Mouse (Mus musculus) neural tube, embryonic 15.5 days (tissue): ENCODE results near the gene Atn1. TPM values are rescaled to one million over a fixed set of nuclear protein-coding genes. Genes with fewer than 3 reads are reported as not detected.
A peak's percentile ranks its signal among the peaks of the same experiment; 100 is the strongest.

Experiments used
- ATAC-seq: fragments of 200-750 bp; cut with Nextera tagmentation; 2 replicates; pipeline ENCODE4 v1.8.0; 2017; ENCODE audit warnings: mild to moderate bottlenecking, moderate TSS enrichment, moderate library complexity; ENCODE audit not compliant: low FRiP score
- H3K27ac ChIP-seq: fragments of 300-500 bp; sonication (generic); replicated peaks from 2 replicates; pipeline ENCODE4 v1.5.1; 2015; ENCODE audit warnings: mild to moderate bottlenecking, inconsistent platforms
- H3K27me3 ChIP-seq: fragments of 300-500 bp; sonication (generic); replicated peaks from 2 replicates; pipeline ENCODE4 v1.6.1; 2015; ENCODE audit warnings: inconsistent platforms
- H3K36me3 ChIP-seq: fragments of 300-500 bp; sonication (generic); 2 replicates; pipeline ENCODE4 v1.6.1; 2015; ENCODE audit warnings: inconsistent platforms
- H3K4me1 ChIP-seq: fragments of 300-500 bp; sonication (generic); 2 replicates; pipeline ENCODE4 v1.6.1; 2015; ENCODE audit warnings: inconsistent platforms
- H3K4me2 ChIP-seq: fragments of 300-500 bp; sonication (generic); 2 replicates; pipeline ENCODE4 v1.6.1; 2015; ENCODE audit warnings: inconsistent platforms, mild to moderate bottlenecking, moderate library complexity
- H3K4me3 ChIP-seq: fragments of 300-500 bp; sonication (generic); replicated peaks from 2 replicates; pipeline ENCODE4 v1.5.1; 2015; ENCODE audit warnings: mild to moderate bottlenecking, inconsistent platforms
- H3K9ac ChIP-seq: fragments of 300-500 bp; sonication (generic); replicated peaks from 2 replicates; pipeline ENCODE4 v1.6.1; 2015; ENCODE audit warnings: mild to moderate bottlenecking, inconsistent platforms
- H3K9me3 ChIP-seq: fragments of 300-500 bp; sonication (generic); replicated peaks from 2 replicates; pipeline ENCODE4 v1.6.1; 2016; ENCODE audit warnings: inconsistent platforms
- WGBS: fragments of 180-500 bp; shearing (Covaris S2); methylation state at CpG from one replicate; pipeline ENCODE4 v1.1.7; 2015; ENCODE audit warnings: mixed read lengths; 5-methylcytosine and 5-hydroxymethylcytosine counted together
- polyA plus RNA-seq: library from polyadenylated mRNA; unstranded; fragments of >200 nt; fragmentation: Nextera tagmentation; extraction: Ambion mirVana; gene quantifications from 2 replicates; pipeline ENCODE4 v1.2.1, GENCODE M21; 2015

The Atn1 gene
- polyA plus RNA-seq, 1 experiment from 2014 or later, result 23.1 TPM

- Histone ChIP-seq H3K4me2 (no peak overlapping the region), H3K27ac (no peak overlapping the region), H3K9me3 (no peaks in the 10 kb centered on the region), H3K4me1 (peaks cover 1% of the 10 kb centered on the region; the same call in 1 of the 2 replicates), H3K9ac (no peak overlapping the region), H3K4me3 (no peak overlapping the region), H3K36me3 (no peaks in the 10 kb centered on the region), H3K27me3 (no peaks in the 10 kb centered on the region)
- no peak for ATAC-seq
- WGBS, result 82% methylated on average over 10 of the region's 10 CpGs
Observed at GRCm38 (mm10) chr6:124787722-124788121, 31.4 kb upstream of the Atn1 start.

DNA sequence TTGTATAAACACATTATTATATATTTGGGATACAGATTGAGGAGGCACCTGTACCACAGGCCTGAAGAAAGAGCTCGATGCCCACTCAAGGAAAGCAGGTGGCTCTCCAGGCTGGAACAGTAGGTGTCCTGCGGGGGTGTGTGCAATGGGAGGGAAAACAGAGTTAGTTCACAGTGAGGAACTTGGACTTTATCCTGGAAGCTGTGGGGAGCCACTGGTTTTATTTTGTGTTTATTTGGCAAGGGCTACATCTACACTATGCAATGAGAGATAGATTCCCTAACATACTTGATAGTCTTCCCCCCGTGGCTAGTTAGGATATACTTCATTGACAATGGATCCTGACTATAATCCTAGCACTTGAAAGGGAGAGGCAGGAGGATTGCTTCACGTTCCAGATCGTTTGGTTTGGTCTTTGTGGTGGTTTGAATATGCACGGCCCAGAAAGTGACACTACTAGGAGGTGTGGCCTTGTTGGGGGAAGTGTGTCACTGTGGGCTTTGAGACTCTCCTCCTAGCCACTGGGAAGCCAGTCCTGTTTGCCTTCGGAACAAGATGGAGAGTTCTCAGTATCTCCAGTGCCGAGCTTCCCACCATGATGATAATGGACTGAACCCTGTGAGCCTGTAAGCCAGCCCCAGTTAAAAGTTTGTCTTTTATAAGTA lies 30.6 kb upstream of the Atn1 start:
- peaks cover 6% of the 10 kb centered on the region; the same call in 1 of the 2 replicates for H3K4me1 ChIP-seq
- no peaks in the 10 kb centered on the region for H3K36me3 ChIP-seq
- no peak overlapping the region for H3K4me2 ChIP-seq
- H3K27ac ChIP-seq, result no peak overlapping the region
- no peaks in the 10 kb centered on the region for H3K27me3 ChIP-seq
- H3K4me3 ChIP-seq, result no peak overlapping the region
- 47% methylated on average over 8 of the region's 8 CpGs for WGBS
- H3K9me3 ChIP-seq, result no peaks in the 10 kb centered on the region
- H3K9ac ChIP-seq, result no peak overlapping the region
- no peak for ATAC-seq

DNA sequence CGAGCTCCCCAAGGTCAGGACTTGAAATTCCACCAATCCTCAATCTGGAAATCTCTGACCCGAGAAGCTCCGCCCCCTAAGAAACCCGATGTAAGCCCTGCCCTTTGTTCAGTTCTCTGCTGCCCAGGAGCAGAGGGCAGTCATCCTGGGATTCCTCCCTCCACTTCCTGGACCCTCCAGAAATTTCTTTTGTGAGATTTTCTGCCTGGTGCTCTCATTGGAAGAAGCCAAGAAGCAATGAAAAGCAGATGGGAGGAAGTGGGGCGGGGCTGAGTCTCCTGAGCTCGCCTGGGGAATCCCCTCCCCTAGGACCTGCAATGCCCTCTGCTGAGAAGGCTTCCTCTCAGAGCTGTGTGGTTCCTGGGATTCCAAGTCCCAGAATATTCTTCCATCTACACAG lies 26.1 kb upstream of the Atn1 start:
- Histone ChIP-seq H3K4me2 (peak overlapping the region; percentile 13; the same call in 1 of the 2 replicates), H3K9ac (no peak overlapping the region; the same call in 1 of the 2 replicates), H3K9me3 (no peaks in the 10 kb centered on the region), H3K36me3 (no peaks in the 10 kb centered on the region), H3K27ac (no peak overlapping the region), H3K27me3 (0 out of 2 replicates have a peak, but pooled peaks cover 4% of the 10 kb centered on the region), H3K4me3 (no peak overlapping the region), H3K4me1 (peaks cover 22% of the 10 kb centered on the region)
- ATAC-seq, result no peak
- 29% methylated on average over 6 of the region's 6 CpGs for WGBS

GRCm38 (mm10) chr6:124780917-124781316 lies 24.6 kb upstream of the Atn1 start:
- ATAC-seq, result no peak

GRCm38 (mm10) chr6:124779984-124780416 lies 23.7 kb upstream of the Atn1 start:
- H3K27ac ChIP-seq, result no peak overlapping the region; the same call in 1 of the 2 replicates

More at GRCm38 (mm10) chr6:124780917-124781316, 24.6 kb upstream of the Atn1 start:
- no peak overlapping the region for H3K27ac ChIP-seq
- H3K4me1 ChIP-seq, result peaks cover 22% of the 10 kb centered on the region
- no peaks in the 10 kb centered on the region for H3K36me3 ChIP-seq
- 0 out of 2 replicates have a peak, but pooled peaks cover 4% of the 10 kb centered on the region for H3K27me3 ChIP-seq
- H3K9me3 ChIP-seq, result no peaks in the 10 kb centered on the region
- H3K9ac ChIP-seq, result no peak overlapping the region
- no peak overlapping the region for H3K4me2 ChIP-seq
- WGBS, result 85% methylated on average over 7 of the region's 7 CpGs
- H3K4me3 ChIP-seq, result no peak overlapping the region

GRCm38 (mm10) chr6:124779222-124779983 lies 23.1 kb upstream of the Atn1 start, which contains the start of gene Lrrc23:
TSS of gene Lrrc23 (minus strand) at chr6:124779727.
- peak; percentile 62; the same call in 1 of the 2 replicates for ATAC-seq
- 0 out of 2 replicates have a peak, but pooled peaks cover 4% of the 10 kb centered on the region for H3K27me3 ChIP-seq
- H3K36me3 ChIP-seq, result no peaks in the 10 kb centered on the region
- H3K9ac ChIP-seq, result peak within 1 kb of the TSS; percentile 32; the same call in 1 of the 2 replicates
- peaks cover 22% of the 10 kb centered on the region for H3K4me1 ChIP-seq
- WGBS, result 3% methylated on average over 23 of the region's 23 CpGs
- H3K4me2 ChIP-seq, result peak within 1 kb of the TSS; percentile 71
- H3K4me3 ChIP-seq, result peak within 1 kb of the TSS; percentile 39
- H3K9me3 ChIP-seq, result no peaks in the 10 kb centered on the region
- no peak within 1 kb of the TSS; the same call in 1 of the 2 replicates for H3K27ac ChIP-seq

More at GRCm38 (mm10) chr6:124779984-124780416, 23.7 kb upstream of the Atn1 start:
- Histone ChIP-seq H3K36me3 (no peaks in the 10 kb centered on the region), H3K27me3 (0 out of 2 replicates have a peak, but pooled peaks cover 4% of the 10 kb centered on the region), H3K9me3 (no peaks in the 10 kb centered on the region), H3K9ac (peak overlapping the region; percentile 32; the same call in 1 of the 2 replicates), H3K4me3 (peak overlapping the region; percentile 39), H3K4me1 (peaks cover 22% of the 10 kb centered on the region), H3K4me2 (peak overlapping the region; percentile 71)
- WGBS, result 5% methylated on average over 10 of the region's 10 CpGs
- ATAC-seq, result 0 out of 2 replicates have a peak, but pooled peaks have one; percentile 29

DNA sequence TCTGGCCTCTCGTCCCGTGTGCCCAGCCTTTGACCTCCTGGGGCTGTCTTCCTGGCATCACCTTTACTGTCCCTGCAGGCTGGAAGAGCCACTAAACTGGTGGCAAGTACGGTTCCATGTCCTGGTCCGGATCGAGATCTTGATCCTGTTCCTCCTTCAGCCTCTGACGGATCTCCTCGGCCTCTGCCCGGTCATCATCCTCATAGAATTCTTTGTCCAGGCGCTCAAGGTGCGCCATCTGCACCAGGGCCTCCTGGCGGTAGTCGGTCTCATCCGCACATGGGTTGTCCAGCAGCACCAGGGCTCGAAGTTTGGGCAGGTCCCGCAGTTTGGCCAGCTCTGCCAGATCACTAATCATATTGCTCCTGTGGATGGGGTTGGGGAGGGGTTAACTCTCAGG lies 14.2 kb upstream of the Atn1 start:
- Histone ChIP-seq H3K36me3 (peaks cover 3% of the 10 kb centered on the region; the same call in 1 of the 2 replicates), H3K27ac (no peak overlapping the region), H3K9me3 (no peaks in the 10 kb centered on the region), H3K4me1 (peaks cover 32% of the 10 kb centered on the region), H3K27me3 (no peaks in the 10 kb centered on the region; the same call in none of the 2 replicates), H3K4me3 (no peak overlapping the region), H3K9ac (no peak overlapping the region), H3K4me2 (no peak overlapping the region)
- 90% methylated on average over 15 of the region's 15 CpGs for WGBS
- ATAC-seq, result no peak

DNA sequence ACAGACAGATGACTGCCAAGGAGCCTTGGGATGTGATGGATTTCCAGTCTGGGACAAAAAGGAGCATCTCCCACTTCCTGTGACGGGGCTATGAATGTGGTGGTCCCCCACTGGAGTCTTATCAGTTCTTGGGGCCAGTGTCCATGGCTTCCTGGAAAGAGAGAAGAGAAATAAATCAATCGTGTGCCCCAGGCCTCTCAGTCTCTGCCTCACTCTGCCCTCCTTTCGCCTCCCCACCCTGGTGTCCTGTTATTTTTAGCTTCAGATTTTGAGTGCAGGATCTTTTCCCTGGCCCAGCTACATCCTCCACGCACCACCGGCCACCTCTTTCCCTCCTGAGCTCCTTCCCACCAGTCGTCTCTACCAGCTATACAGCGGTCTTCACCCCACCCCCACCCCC lies 13.7 kb upstream of the Atn1 start:
- H3K27me3 ChIP-seq, result no peaks in the 10 kb centered on the region; the same call in none of the 2 replicates
- ATAC-seq, result no peak
- H3K9ac ChIP-seq, result peak overlapping the region; percentile 77
- peak overlapping the region; percentile 63 for H3K4me3 ChIP-seq
- peaks cover 3% of the 10 kb centered on the region; the same call in 1 of the 2 replicates for H3K36me3 ChIP-seq
- peaks cover 32% of the 10 kb centered on the region for H3K4me1 ChIP-seq
- H3K4me2 ChIP-seq, result peak overlapping the region; percentile 80
- WGBS, result 60% methylated on average over 7 of the region's 7 CpGs
- H3K9me3 ChIP-seq, result no peaks in the 10 kb centered on the region
- peak overlapping the region; percentile 84 for H3K27ac ChIP-seq

- Histone ChIP-seq H3K27me3 (no peaks in the 10 kb centered on the region; the same call in none of the 2 replicates), H3K4me3 (peak within 1 kb of the TSS; percentile 63), H3K9me3 (no peaks in the 10 kb centered on the region), H3K4me2 (peak within 1 kb of the TSS; percentile 80), H3K27ac (peak within 1 kb of the TSS; percentile 84), H3K4me1 (peaks cover 32% of the 10 kb centered on the region), H3K36me3 (peaks cover 3% of the 10 kb centered on the region; the same call in 1 of the 2 replicates), H3K9ac (peak within 1 kb of the TSS; percentile 77)
- 1% methylated on average over 46 of the region's 54 CpGs for WGBS
- peak; percentile 91 for ATAC-seq
Observed at GRCm38 (mm10) chr6:124769101-124769765, 12.9 kb upstream of the Atn1 start, which contains the start of gene Eno2. TSS of gene Eno2 (minus strand) at chr6:124769673.

- Histone ChIP-seq H3K27me3 (no peaks in the 10 kb centered on the region; the same call in none of the 2 replicates), H3K9me3 (no peaks in the 10 kb centered on the region), H3K27ac (peak overlapping the region; percentile 84), H3K4me3 (peak overlapping the region; percentile 63), H3K36me3 (peaks cover 3% of the 10 kb centered on the region; the same call in 1 of the 2 replicates), H3K9ac (peak overlapping the region; percentile 77), H3K4me2 (peak overlapping the region; percentile 80), H3K4me1 (peaks cover 32% of the 10 kb centered on the region)
- ATAC-seq, result peak; percentile 16; the same call in 1 of the 2 replicates
- WGBS, result 5% methylated on average over 9 of the region's 9 CpGs
Observed at GRCm38 (mm10) chr6:124768704-124769044, 12.3 kb upstream of the Atn1 start.
